Mouse (Mus musculus): ENCODE results near the gene Iqgap2. TPM values are rescaled to one million over a fixed set of nuclear protein-coding genes. Genes with fewer than 3 reads are reported as not detected.

The Iqgap2 gene
- total RNA-seq (2014; rRNA removed) (3.9 and 6.0 TPM in 2 replicates), polyA plus RNA-seq (2015; fragmentation: Nextera tagmentation; extraction: Ambion mirVana) (0.96 and 2.1 TPM in 2 replicates)

DNA sequence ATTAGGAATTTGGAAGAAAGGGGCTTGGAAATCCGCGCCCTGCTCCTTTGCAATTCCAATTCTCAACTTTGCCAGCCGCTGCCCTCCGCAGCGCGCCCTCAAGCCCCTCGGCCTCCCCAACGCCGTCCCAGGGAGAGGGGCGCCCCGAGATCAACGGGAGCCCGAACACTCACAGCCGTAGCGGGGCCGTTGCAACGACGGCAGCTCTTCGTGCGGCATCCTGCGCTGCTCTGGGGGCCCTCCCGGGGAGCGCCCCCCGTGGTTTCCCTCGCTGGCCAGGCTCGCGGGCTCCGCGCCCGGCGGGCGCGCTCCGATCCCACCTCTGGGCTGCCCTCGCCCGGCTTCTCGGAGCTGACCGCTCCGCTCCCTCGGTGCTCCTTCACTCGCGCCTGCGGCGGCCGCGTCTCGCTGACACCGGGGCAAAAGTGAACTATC lies at the start of gene Iqgap2:
Gene Iqgap2, minus strand, starts transcription at position 432 of the 435 bp plus-strand sequence.
- DNase-seq (peak; percentile 58), ATAC-seq (peak; percentile 69)
- no peak for TF ChIP-seq CTCF (IDR thresholded peaks at IDR 0.05; ENCODE audit: low read depth)
- Histone ChIP-seq H3K4me3 (ENCODE audit: low read depth, low read length) (peak within 1 kb of the TSS; percentile 67), H3K36me3 (ENCODE audit: insufficient read depth) (no peaks in the 10 kb centered on the region), H3K4me1 (ENCODE audit: insufficient read depth) (no peaks in the 10 kb centered on the region; the same call in 1 of the 2 replicates), H3K27ac (ENCODE audit: low read depth, low read length) (no peak within 1 kb of the TSS), H3K9ac (peak within 1 kb of the TSS; percentile 67), H3K4me2 (ENCODE audit: low read depth) (peak within 1 kb of the TSS; percentile 78), H3K27me3 (ENCODE audit: insufficient read depth, low read length) (no peaks in the 10 kb centered on the region), H3K9me3 (ENCODE audit: low read length) (no peaks in the 10 kb centered on the region)
- 3% methylated on average over 45 of the region's 48 CpGs for WGBS

DNA sequence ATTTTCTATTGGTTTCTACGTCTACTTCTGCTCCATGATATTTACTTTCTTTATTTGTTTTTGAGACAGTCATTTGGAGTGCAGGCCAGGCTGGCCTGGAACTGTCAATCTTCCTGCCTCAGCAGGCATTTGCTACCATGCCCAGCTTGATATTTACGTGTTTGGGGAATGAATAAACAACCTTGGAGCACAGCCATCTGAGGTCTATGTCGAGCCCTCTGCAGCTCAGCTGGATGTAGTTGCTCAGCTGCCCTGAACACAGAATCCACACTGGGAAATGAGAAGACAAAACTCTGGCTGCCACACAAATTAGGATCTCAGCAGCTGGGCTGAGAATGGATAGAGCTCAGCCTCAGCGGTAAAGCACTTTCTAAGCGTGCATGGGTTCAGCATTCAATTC lies 49.1 kb upstream of the Iqgap2 start:
- DNase-seq (peak; percentile 14), ATAC-seq (no peak)
- WGBS, result 42% methylated on average over 5 of the region's 5 CpGs
- H3K9me3 ChIP-seq (ENCODE audit: low read length), result no peaks in the 10 kb centered on the region
- TF ChIP-seq CTCF (IDR thresholded peaks at IDR 0.05; ENCODE audit: low read depth), result no peak
- no peak overlapping the region for H3K4me2 ChIP-seq (ENCODE audit: low read depth)
- no peaks in the 10 kb centered on the region for H3K4me1 ChIP-seq (ENCODE audit: insufficient read depth)
- no peaks in the 10 kb centered on the region for H3K27me3 ChIP-seq (ENCODE audit: insufficient read depth, low read length)
- no peaks in the 10 kb centered on the region for H3K36me3 ChIP-seq (ENCODE audit: insufficient read depth)
- H3K9ac ChIP-seq, result no peak overlapping the region
- H3K4me3 ChIP-seq (ENCODE audit: low read depth, low read length), result no peak overlapping the region
- no peak overlapping the region for H3K27ac ChIP-seq (ENCODE audit: low read depth, low read length)

DNA sequence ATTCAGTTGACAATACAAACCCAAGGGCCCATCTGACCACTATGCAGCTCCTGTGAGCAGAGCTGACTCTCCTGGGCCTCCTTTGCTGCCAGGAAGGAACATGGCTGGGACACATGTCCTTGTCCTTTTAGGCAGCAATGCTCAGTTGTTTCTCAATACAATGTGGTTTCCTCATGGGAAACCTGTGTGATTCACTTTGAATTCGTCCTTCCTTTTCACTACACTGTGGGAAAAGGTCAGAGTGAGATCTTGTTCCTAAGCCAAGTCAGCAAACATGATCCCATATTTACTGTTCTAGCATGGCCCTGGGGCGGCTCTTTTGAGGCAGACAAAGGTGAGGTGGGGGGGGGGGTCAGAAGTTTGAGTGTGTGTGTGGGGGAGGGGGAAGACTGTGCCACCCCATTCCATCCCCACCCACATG lies 32.5 kb upstream of the Iqgap2 start:
- H3K9ac ChIP-seq, result no peak overlapping the region
- TF ChIP-seq CTCF (IDR thresholded peaks at IDR 0.05; ENCODE audit: low read depth), result no peak
- no peaks in the 10 kb centered on the region for H3K4me1 ChIP-seq (ENCODE audit: insufficient read depth)
- H3K27ac ChIP-seq (ENCODE audit: low read depth, low read length), result no peak overlapping the region
- 0 out of 2 replicates have a peak, but pooled peaks cover 3% of the 10 kb centered on the region for H3K9me3 ChIP-seq (ENCODE audit: low read length)
- DNase-seq (no peak), ATAC-seq (no peak)
- H3K4me3 ChIP-seq (ENCODE audit: low read depth, low read length), result no peak overlapping the region
- no peaks in the 10 kb centered on the region for H3K27me3 ChIP-seq (ENCODE audit: insufficient read depth, low read length)
- H3K4me2 ChIP-seq (ENCODE audit: low read depth), result no peak overlapping the region
- H3K36me3 ChIP-seq (ENCODE audit: insufficient read depth), result no peaks in the 10 kb centered on the region
- 73% methylated on average over 2 of the region's 2 CpGs for WGBS

GRCm38 (mm10) chr13:95922626-95923025 lies 30.9 kb upstream of the Iqgap2 start:
- TF ChIP-seq CTCF (IDR thresholded peaks at IDR 0.05; ENCODE audit: low read depth), result no peak
- 90% methylated on average over 4 of the region's 4 CpGs for WGBS
- Histone ChIP-seq H3K36me3 (ENCODE audit: insufficient read depth) (no peaks in the 10 kb centered on the region), H3K4me2 (ENCODE audit: low read depth) (no peak overlapping the region), H3K4me3 (ENCODE audit: low read depth, low read length) (no peak overlapping the region), H3K4me1 (ENCODE audit: insufficient read depth) (no peaks in the 10 kb centered on the region), H3K9me3 (ENCODE audit: low read length) (0 out of 2 replicates have a peak, but pooled peaks cover 3% of the 10 kb centered on the region), H3K27ac (ENCODE audit: low read depth, low read length) (no peak overlapping the region), H3K9ac (no peak overlapping the region), H3K27me3 (ENCODE audit: insufficient read depth, low read length) (no peaks in the 10 kb centered on the region)
- ATAC-seq (no peak), DNase-seq (no peak)

DNA sequence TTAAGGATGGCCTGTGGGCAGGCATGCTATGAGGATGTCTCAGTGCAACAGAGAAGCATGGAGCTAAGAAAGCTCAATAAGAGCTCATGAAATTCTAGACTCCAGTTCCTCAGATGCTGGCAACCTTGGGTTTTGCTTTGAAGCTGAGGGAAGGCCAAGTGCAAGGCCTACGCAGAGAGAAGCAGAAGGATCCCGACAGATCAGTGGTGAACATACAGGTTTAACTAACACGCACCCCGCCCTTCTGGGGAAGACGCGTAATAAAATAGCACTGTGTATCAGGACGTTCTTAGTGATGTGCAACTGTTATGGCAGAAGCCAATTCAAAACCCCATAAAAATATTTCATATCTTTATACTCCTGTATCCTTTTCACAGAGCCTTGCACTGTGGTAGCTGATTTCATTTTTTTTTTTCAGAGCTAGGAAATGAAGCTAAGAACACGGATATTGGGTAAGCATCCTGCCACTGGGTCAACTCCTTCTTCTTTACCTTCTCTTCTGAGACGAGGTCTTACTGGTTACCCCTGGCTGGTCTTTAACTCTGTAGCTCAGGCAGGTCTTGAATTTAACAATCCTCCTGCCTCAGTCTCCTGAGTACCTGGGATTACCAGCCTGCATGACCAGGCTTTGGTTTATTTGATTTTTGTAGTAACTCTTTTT lies 27.0 kb upstream of the Iqgap2 start:
- no peak for TF ChIP-seq CTCF (IDR thresholded peaks at IDR 0.05; ENCODE audit: low read depth)
- WGBS, result 93% methylated on average over 9 of the region's 9 CpGs
- no peak for DNase-seq
- Histone ChIP-seq H3K4me2 (ENCODE audit: low read depth) (no peak overlapping the region), H3K27ac (ENCODE audit: low read depth, low read length) (no peak overlapping the region), H3K27me3 (ENCODE audit: insufficient read depth, low read length) (no peaks in the 10 kb centered on the region), H3K9me3 (ENCODE audit: low read length) (0 out of 2 replicates have a peak, but pooled peaks cover 3% of the 10 kb centered on the region), H3K4me1 (ENCODE audit: insufficient read depth) (no peaks in the 10 kb centered on the region), H3K9ac (no peak overlapping the region), H3K36me3 (ENCODE audit: insufficient read depth) (no peaks in the 10 kb centered on the region), H3K4me3 (ENCODE audit: low read depth, low read length) (no peak overlapping the region)
- no peak for ATAC-seq

DNA sequence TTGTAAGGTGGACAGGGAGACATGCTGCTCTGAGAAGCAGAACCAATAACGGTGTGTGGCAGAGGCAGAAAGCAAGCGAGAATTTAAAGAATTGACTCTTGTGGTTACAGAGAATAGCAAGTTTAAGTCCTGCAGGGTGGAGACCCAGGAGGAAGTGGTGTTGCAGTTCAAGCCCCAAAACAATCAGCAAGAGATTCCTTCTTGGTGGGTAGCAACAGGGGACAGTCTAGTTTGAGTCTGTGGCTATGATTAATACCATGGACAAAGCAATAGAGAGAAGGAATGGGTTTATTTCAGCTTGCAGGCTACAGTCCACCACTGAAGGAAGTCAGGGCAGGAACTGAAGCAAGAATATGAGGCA lies 21.3 kb upstream of the Iqgap2 start:
- no peak overlapping the region for H3K9ac ChIP-seq
- no peak overlapping the region for H3K4me3 ChIP-seq (ENCODE audit: low read depth, low read length)
- no peak overlapping the region for H3K4me2 ChIP-seq (ENCODE audit: low read depth)
- no peaks in the 10 kb centered on the region for H3K4me1 ChIP-seq (ENCODE audit: insufficient read depth)
- H3K27me3 ChIP-seq (ENCODE audit: insufficient read depth, low read length), result no peaks in the 10 kb centered on the region
- no peak for ATAC-seq
- no peaks in the 10 kb centered on the region for H3K9me3 ChIP-seq (ENCODE audit: low read length)
- WGBS, result 71% methylated on average over 2 of the region's 2 CpGs
- H3K27ac ChIP-seq (ENCODE audit: low read depth, low read length), result no peak overlapping the region
- TF ChIP-seq CTCF (IDR thresholded peaks at IDR 0.05; ENCODE audit: low read depth), result no peak
- H3K36me3 ChIP-seq (ENCODE audit: insufficient read depth), result no peaks in the 10 kb centered on the region
- no peak for DNase-seq

DNA sequence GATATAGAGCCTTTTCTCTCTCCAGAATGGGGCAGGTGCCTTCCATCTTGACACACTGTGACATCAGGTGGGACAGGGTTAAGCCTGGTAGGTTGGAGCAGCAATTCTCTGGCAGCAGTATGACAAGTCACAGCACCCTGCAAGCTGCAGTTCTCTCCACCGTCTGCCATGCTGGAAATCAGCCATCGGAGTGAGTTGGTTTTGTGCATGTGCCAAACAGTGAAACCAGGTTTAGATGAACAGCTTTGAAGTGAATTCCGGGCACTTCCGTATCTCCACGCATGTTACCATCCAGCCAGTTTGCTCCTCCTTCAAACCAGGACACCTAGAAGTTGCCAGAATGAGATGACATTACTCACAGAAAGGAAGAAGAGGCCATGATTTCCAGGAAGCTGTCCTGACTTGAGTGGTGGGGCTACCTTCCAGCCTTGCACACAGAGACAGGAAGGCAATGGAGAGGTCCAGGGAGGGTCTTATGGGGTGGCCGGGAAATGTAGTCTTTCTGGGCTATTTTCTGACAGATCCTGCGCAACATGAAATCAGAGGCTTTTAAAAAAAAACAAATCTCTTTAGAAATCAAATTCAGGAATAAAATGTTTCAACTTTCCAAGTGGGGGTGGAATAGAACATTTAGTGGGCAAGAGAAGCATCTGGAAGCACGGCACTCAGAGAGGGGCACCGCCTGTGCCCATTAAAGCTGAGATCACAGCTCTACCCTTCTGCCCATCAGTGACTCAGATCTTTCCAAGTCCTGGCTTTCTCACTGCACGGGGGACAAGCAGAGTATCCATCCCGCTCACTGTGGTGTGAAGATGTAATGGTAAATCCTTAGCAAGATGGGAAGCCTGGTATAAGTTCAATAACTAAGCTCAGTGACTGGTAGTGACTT lies 20.7 kb upstream of the Iqgap2 start:
- H3K27ac ChIP-seq (ENCODE audit: low read depth, low read length), result no peak overlapping the region
- no peaks in the 10 kb centered on the region for H3K9me3 ChIP-seq (ENCODE audit: low read length)
- H3K4me2 ChIP-seq (ENCODE audit: low read depth), result no peak overlapping the region
- peak; percentile 69 for ATAC-seq
- no peaks in the 10 kb centered on the region for H3K27me3 ChIP-seq (ENCODE audit: insufficient read depth, low read length)
- no peak overlapping the region for H3K4me3 ChIP-seq (ENCODE audit: low read depth, low read length)
- WGBS, result 50% methylated on average over 11 of the region's 11 CpGs
- TF ChIP-seq CTCF (IDR thresholded peaks at IDR 0.05; ENCODE audit: low read depth), result no peak
- peak; percentile 74 for DNase-seq
- H3K9ac ChIP-seq, result no peak overlapping the region
- no peaks in the 10 kb centered on the region for H3K36me3 ChIP-seq (ENCODE audit: insufficient read depth)
- no peaks in the 10 kb centered on the region for H3K4me1 ChIP-seq (ENCODE audit: insufficient read depth)

All from forebrain, postnatal 0 days (tissue).